Mouse (Mus musculus) embryonic facial prominence, embryonic 10.5 days (tissue): ENCODE measurements around the gene Frrs1l. TPM values are rescaled to one million over a fixed set of nuclear protein-coding genes. Genes with fewer than 3 reads are reported as not detected.

Source experiments
- DNase-seq: peaks from one replicate; pipeline ENCODE4 v3.0.0-alpha.2; 2017; ENCODE audit warnings: low spot score
- H3K27ac ChIP-seq: fragments of 300-500 bp; sonication (generic); replicated peaks from 2 replicates; pipeline ENCODE4 v1.5.1; 2016; ENCODE audit warnings: mild to moderate bottlenecking
- H3K27me3 ChIP-seq: fragments of 300-500 bp; sonication (generic); replicated peaks from 2 replicates; pipeline ENCODE4 v1.6.1; 2016; ENCODE audit warnings: low read depth, mild to moderate bottlenecking; ENCODE audit not compliant: poor library complexity, severe bottlenecking
- H3K36me3 ChIP-seq: fragments of 300-500 bp; sonication (generic); replicated peaks from 2 replicates; pipeline ENCODE4 v1.6.1; 2016; ENCODE audit warnings: mild to moderate bottlenecking, moderate library complexity
- H3K4me1 ChIP-seq: fragments of 300-500 bp; sonication (generic); 2 replicates; pipeline ENCODE4 v1.6.1; 2016
- H3K4me3 ChIP-seq: fragments of 300-500 bp; sonication (generic); 2 replicates; pipeline ENCODE4 v1.5.1; 2016; ENCODE audit warnings: mild to moderate bottlenecking, moderate library complexity
- H3K9me3 ChIP-seq: fragments of 300-500 bp; sonication (generic); 2 replicates; pipeline ENCODE4 v1.6.1; 2016; ENCODE audit warnings: mild to moderate bottlenecking
- WGBS: fragments of 180-500 bp; shearing (Covaris S2); methylation state at CpG from one replicate; pipeline ENCODE4 v1.1.7; 2016; 5-methylcytosine and 5-hydroxymethylcytosine counted together
- polyA plus RNA-seq: library from polyadenylated mRNA; unstranded; fragments of >200 nt; fragmentation: Nextera tagmentation; extraction: Ambion mirVana; gene quantifications from 2 replicates; pipeline ENCODE4 v1.2.1, GENCODE M21; 2016

The Frrs1l gene
- polyA plus RNA-seq, 1 experiment from 2014 or later, result 1.4 TPM

DNA sequence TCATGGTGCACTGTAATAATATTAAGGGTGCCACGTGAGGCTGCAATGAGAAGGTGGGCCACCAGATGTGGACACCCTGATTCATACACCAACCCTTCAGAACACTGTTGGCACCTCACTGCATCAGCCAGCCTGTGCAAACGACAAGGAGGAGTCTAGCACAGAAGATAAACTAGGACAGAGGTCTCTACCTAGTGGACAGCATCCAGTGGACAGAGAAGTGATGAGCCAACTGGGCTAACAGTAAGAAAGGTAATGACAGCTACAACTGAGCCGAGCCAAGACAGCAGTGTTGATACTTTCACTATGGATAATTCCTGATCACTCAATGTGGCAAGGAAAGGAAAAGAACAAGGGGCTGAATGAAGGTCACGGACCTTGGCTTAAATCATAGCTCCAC lies 57.0 kb downstream of the Frrs1l start:
- no peak overlapping the region for H3K27ac ChIP-seq
- no peak overlapping the region for H3K4me3 ChIP-seq
- no peaks in the 10 kb centered on the region for H3K9me3 ChIP-seq
- DNase-seq, result no peak
- WGBS, result 96% methylated on average over 4 of the region's 4 CpGs
- 0 out of 2 replicates have a peak, but pooled peaks cover 9% of the 10 kb centered on the region for H3K4me1 ChIP-seq
- H3K27me3 ChIP-seq, result no peaks in the 10 kb centered on the region
- H3K36me3 ChIP-seq, result peaks cover 89% of the 10 kb centered on the region

- Histone ChIP-seq H3K36me3 (peaks cover 83% of the 10 kb centered on the region), H3K27ac (no peak overlapping the region), H3K9me3 (no peaks in the 10 kb centered on the region), H3K4me3 (no peak overlapping the region), H3K27me3 (no peaks in the 10 kb centered on the region), H3K4me1 (0 out of 2 replicates have a peak, but pooled peaks cover 6% of the 10 kb centered on the region)
- WGBS, result 59% methylated on average over 7 of the region's 7 CpGs
- no peak for DNase-seq
Observed at GRCm38 (mm10) chr4:56932096-56932495, 58.1 kb downstream of the Frrs1l start.

DNA sequence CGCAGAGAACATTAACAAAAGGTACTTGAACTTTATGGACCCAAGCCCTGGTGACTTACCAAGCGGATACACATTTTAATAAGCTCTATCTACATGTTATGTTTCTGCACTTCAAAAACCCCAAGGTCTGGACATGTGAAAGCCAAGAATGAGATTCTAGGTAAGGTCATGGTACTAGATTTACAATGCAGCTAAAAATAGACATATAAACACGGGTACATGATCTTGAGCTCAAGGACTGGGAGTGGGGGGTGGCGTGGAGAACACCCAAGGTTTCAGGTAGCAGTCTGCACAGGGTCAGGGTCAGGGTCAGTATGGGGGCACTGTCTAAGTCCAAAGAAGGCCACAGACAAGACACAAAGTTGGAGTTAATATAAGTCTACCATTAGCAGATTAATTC lies 59.9 kb downstream of the Frrs1l start:
- H3K27ac ChIP-seq, result no peak overlapping the region
- WGBS, result 89% methylated on average over 4 of the region's 4 CpGs
- no peaks in the 10 kb centered on the region for H3K9me3 ChIP-seq
- H3K4me3 ChIP-seq, result no peak overlapping the region
- peaks cover 80% of the 10 kb centered on the region for H3K36me3 ChIP-seq
- no peaks in the 10 kb centered on the region for H3K27me3 ChIP-seq
- DNase-seq, result no peak
- no peaks in the 10 kb centered on the region for H3K4me1 ChIP-seq

GRCm38 (mm10) chr4:56926971-56927370 lies 63.2 kb downstream of the Frrs1l start:
- Histone ChIP-seq H3K4me3 (no peak overlapping the region), H3K9me3 (no peaks in the 10 kb centered on the region), H3K36me3 (peaks cover 80% of the 10 kb centered on the region), H3K4me1 (no peaks in the 10 kb centered on the region), H3K27me3 (no peaks in the 10 kb centered on the region), H3K27ac (no peak overlapping the region)
- no peak for DNase-seq
- WGBS, result 84% methylated on average over 4 of the region's 4 CpGs

- Histone ChIP-seq H3K4me3 (no peak overlapping the region), H3K27me3 (no peaks in the 10 kb centered on the region), H3K36me3 (peaks cover 87% of the 10 kb centered on the region), H3K9me3 (no peaks in the 10 kb centered on the region), H3K27ac (no peak overlapping the region), H3K4me1 (no peaks in the 10 kb centered on the region)
- 93% methylated on average over 11 of the region's 11 CpGs for WGBS
- DNase-seq, result no peak
Observed at GRCm38 (mm10) chr4:56922229-56922628, 68.0 kb downstream of the Frrs1l start.

DNA sequence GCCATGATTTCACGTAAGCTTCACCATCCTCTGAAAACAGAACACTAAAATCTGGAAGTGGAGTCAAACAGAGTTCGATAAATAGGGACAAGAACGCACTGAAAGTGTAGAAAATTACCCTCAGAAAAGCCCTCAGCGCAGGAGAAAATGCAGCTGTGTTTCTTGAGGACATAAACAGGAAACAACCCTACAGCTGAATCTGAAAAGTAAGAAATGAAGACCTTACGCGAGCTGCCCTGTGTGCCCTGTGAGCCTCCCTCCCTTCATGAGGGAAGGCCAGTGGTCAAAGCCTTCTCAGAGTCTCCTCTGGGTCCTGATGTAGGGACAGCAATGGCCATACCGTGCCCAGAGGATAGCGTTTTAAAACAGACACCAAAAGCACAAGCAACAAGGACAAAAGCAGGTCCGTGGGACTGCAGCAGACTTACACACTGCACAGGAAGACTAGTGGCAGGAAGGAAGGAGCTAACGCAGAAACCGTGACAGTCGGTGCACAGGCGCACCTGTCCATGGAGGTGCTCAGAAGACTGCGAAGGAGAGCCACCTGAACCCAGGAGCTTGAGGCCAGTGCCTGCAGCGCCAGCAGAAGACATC lies 74.4 kb downstream of the Frrs1l start:
- H3K27me3 ChIP-seq, result no peaks in the 10 kb centered on the region
- no peak for DNase-seq
- H3K27ac ChIP-seq, result no peak overlapping the region
- no peaks in the 10 kb centered on the region for H3K9me3 ChIP-seq
- peaks cover 7% of the 10 kb centered on the region; the same call in 1 of the 2 replicates for H3K4me1 ChIP-seq
- H3K36me3 ChIP-seq, result peaks cover 80% of the 10 kb centered on the region
- 94% methylated on average over 15 of the region's 15 CpGs for WGBS
- no peak overlapping the region for H3K4me3 ChIP-seq

- Histone ChIP-seq H3K9me3 (no peaks in the 10 kb centered on the region), H3K4me3 (no peak overlapping the region), H3K27ac (no peak overlapping the region), H3K27me3 (no peaks in the 10 kb centered on the region), H3K4me1 (peaks cover 7% of the 10 kb centered on the region; the same call in 1 of the 2 replicates), H3K36me3 (peaks cover 82% of the 10 kb centered on the region)
- no peak for DNase-seq
- 95% methylated on average over 1 of the region's 1 CpGs for WGBS
Observed at GRCm38 (mm10) chr4:56914761-56915160, 75.4 kb downstream of the Frrs1l start.

DNA sequence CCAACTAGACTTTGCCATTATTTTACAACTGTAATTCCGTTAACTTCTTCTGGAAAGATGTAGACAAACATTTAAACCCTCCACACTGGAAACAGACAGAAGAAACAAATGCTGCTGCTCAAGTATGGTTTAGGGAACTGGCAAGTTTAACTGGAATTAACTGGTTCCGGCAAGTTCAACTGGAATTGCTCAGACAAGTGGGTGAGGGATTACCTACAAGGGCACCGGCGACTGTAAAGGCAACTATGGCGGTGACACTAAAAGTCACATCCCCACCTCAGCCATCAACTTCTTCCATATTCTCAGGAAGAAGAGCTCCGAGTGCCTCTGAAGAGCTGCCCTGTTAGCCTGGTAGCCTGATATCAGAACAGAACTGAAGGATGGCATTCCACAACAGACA lies 75.9 kb downstream of the Frrs1l start:
- 93% methylated on average over 6 of the region's 6 CpGs for WGBS
- Histone ChIP-seq H3K36me3 (peaks cover 83% of the 10 kb centered on the region), H3K9me3 (no peaks in the 10 kb centered on the region), H3K4me1 (peaks cover 7% of the 10 kb centered on the region; the same call in 1 of the 2 replicates), H3K4me3 (no peak overlapping the region), H3K27me3 (no peaks in the 10 kb centered on the region), H3K27ac (no peak overlapping the region)
- no peak for DNase-seq

- WGBS, result 90% methylated on average over 7 of the region's 7 CpGs
- Histone ChIP-seq H3K36me3 (peaks cover 86% of the 10 kb centered on the region), H3K4me3 (no peak overlapping the region)
Observed at GRCm38 (mm10) chr4:56912382-56913001, 77.7 kb downstream of the Frrs1l start.

DNA sequence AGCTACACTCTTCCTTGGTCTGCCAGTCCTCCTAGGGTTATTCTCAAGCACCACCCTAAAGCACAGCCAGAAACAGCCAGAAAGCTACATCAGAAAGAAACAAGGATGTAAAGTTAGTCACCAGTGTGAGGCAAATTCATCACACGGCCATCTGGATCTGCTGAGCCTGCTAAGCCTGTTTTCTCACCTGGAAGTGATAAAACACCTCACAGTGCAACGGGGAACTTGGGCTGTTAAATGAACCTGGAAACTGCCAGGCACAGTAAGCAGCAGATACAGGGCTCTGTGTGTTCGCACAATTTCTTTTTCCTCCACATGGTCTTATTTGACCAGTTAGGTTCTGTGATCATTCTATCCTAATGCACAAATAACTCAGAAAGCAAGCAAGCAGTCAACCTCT lies 80.6 kb downstream of the Frrs1l start:
- H3K9me3 ChIP-seq, result no peaks in the 10 kb centered on the region
- H3K4me1 ChIP-seq, result peaks cover 7% of the 10 kb centered on the region; the same call in 1 of the 2 replicates
- H3K27me3 ChIP-seq, result no peaks in the 10 kb centered on the region
- DNase-seq, result no peak
- H3K27ac ChIP-seq, result no peak overlapping the region
- H3K4me3 ChIP-seq, result no peak overlapping the region
- 68% methylated on average over 3 of the region's 3 CpGs for WGBS
- peaks cover 96% of the 10 kb centered on the region for H3K36me3 ChIP-seq

More at GRCm38 (mm10) chr4:56912382-56913001, 77.7 kb downstream of the Frrs1l start:
- no peaks in the 10 kb centered on the region for H3K9me3 ChIP-seq
- no peak overlapping the region for H3K27ac ChIP-seq
- H3K4me1 ChIP-seq, result peaks cover 7% of the 10 kb centered on the region; the same call in 1 of the 2 replicates
- no peak for DNase-seq
- no peaks in the 10 kb centered on the region for H3K27me3 ChIP-seq

DNA sequence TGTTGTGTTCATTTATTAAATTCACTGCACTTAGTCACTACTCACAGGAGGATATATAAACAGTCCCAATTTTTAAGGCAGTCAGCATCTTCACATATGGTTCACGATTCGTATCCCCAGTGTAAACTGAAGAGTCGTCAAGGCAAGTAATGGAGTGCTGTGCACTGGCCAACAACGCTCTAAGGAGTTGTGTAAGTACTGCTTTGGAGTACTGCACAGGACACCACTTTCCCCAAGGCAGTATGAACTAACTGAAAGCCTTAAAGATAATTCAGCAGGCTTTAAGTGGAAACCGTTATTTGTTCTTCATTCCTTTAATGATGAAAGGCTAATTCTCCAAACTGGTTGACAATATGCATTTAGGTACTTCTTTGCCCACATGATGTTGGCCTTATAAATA lies 82.5 kb downstream of the Frrs1l start:
- no peaks in the 10 kb centered on the region for H3K9me3 ChIP-seq
- H3K4me3 ChIP-seq, result no peak overlapping the region
- peaks cover 96% of the 10 kb centered on the region for H3K36me3 ChIP-seq
- WGBS, result 95% methylated on average over 5 of the region's 5 CpGs
- no peak overlapping the region for H3K27ac ChIP-seq
- no peak for DNase-seq
- no peaks in the 10 kb centered on the region for H3K27me3 ChIP-seq
- no peaks in the 10 kb centered on the region for H3K4me1 ChIP-seq
